Mouse (Mus musculus) kidney, adult 18-20 months (tissue): ENCODE results near the gene 9930104L06Rik.

Source experiments
- DNase-seq: peaks from one replicate; pipeline ENCODE4 v3.0.0; 2021

Gene 9930104L06Rik

DNA sequence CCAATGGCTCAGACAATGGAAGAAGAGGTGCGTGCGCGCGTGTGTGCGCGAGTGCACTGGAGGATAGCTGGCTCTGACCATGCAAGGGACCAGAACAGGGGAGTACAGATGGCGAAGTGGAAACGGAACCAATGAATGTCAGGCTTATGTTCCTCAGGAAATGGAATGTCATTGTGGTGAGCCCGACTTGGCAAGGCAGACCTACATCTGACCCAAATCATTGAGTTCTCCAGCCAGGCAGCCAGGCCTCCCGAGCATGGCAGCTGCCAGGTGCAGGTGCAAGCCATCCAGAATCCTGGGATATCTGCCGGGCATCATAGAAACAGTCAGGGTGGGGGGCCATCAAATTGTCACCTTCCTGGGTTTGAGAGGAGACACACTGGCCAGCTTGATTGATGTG, 24.1 kb downstream of the 9930104L06Rik start:
- no peak for DNase-seq

DNA sequence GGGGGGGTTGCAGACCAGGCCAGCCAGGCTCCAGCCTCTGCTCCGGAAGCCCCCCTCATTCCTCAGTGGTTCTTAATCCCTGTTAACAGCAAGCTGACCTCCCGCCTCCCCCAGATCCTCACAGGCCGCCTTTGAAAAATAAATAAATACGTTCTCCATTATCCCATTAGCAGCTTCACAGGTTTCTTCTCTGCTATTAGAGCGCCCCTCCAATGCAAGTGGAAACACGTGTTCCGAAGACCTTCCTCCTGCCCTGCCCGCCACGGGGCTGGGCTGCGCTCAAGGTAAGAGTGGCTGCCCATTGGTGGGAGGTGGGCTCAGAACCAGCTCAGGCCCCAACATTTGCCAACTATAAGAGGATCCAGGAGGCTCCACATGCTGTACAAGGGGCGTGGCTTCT, 25.7 kb downstream of the 9930104L06Rik start:
- no peak for DNase-seq

DNA sequence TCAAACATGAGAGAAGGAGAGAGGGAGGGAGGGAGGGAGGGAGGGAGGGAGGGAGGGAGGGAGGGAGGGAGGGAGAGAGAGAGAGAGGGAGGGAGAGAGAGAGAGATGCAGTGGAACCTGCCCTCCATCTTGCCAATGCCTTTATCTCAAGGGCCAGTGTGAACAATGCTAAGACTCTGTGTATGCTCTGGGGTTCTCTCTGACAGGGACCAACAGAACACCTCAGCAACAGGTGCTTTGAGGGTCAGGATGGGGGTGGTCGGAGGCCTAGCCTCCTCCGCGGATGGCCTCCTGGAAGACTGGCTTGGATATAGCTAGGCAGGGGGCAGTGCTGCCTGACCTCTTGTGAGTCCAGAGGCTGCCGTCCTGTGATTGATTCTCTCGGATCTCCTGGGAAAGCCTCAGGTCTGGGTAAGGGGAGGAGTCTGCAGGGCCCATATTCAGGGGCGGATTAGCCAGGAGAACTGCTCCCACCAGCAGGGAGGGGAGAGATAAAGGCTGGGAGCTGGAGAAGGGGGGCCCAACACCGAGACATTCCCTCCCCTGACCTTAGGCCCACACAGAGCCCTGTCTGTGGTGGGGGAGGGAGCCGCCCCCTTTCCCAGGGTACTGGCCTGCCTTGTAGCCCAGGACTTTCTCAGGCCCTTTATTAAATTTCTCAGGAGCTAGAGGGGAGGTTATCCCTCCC, 28.2 kb downstream of the 9930104L06Rik start:
- DNase-seq: no peak

DNA sequence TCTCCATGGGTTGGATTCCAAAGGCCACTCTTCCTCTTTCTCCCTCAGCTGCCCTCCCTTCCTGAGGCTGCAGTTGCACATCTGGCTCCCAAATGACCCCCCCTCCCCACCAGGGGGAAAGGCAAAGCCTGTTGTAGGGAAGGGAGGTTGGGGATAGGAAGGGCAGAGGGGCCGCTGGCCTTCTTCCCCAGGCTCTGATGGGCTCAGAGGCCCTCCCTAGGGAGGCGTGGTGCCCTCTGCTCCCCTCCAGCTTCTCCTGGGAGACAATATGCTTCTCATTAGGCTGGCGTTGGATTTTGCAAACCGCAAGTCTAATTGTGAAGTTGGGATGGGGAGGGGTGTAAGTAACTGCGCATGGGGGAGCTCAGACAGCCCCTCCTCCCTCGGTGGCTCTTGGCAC, 31.9 kb downstream of the 9930104L06Rik start:
- no peak for DNase-seq

DNA sequence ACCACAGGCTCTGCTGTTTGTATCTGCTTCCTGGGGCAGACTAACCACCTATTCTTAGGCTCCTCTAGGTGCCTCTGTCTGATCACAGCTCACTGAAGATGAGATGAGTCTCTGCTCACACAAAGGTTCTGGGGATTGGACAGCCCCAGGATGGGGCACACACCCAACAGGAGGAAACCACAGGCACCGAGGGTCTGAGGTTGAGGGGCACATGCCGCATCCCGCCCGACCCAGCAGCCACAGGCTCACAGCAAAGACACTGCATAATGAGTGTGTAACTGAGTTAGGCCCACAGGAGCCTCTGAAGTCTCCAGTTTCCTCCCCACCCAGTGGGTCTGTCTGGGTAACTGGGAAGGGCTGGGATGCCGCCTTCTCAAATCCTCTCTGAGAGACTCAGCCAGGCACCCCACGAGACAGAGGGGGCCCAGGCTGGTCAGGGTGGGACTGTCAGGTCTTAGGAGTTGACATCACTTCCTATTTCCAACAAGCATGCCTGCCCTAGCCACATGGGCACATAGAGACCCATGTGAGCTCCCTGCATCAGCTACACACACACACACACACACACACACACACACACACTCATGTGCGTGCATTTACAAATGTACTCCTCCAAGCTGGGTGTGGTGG, 32.5 kb downstream of the 9930104L06Rik start:
- DNase-seq: no peak

DNA sequence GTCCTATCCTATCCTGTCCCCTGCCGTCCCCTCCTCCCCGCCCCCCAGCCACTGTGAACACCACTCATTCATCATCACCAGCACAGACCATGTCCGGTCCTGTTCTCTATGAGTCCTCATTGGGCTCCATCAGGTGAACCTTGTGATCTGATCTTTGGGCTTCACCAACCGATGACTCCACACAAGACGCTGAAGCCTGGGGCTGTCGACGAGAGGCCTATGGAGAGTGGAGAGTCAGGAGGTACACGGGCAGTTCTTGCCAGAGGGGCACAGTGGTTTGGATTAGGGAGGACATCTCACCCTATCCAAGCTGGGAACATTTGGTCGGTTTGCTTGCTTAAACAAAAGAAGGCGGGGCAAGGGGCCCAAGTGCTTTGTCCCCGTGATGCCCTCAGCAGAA, 33.3 kb downstream of the 9930104L06Rik start:
- DNase-seq: no peak

DNA sequence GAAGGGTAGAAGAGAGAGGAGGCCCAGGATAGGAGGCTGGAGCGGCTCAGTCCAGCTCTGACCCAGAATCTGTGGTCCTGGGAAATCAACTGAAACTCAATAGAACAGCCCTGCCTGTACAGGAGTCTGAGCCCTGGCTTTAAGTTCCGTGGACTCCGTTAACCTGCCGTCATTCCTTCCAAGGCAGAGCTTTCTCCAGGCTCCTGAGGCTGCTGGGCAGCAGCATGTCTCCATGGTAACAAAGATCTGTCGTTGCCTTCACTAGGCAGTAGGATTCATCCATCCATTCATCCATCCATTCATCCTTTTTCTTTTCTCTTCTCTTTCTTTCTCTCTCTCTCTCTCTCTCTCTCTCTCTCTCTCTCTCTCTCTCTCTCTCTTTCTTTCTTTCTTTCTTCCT, 33.8 kb downstream of the 9930104L06Rik start:
- no peak for DNase-seq

DNA sequence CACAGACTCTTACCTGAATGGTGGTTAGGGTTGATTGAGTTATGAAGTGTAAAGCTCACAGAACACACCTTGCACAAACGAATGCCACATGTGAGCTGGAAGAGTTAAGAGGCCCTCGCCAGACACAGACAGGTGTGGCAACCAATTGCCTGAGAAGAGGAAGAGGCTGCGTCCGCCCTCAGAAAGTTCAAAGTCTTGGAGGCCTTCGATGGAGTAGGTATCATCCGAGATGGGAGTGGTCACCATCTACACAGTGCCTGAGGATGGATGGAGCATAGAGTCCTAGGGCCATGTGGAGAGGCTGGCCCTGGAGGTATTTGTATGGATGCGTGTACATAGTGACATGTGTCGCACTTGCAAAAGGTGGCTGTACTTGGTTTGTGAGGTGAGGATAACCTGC, 34.2 kb downstream of the 9930104L06Rik start:
- DNase-seq: no peak

DNA sequence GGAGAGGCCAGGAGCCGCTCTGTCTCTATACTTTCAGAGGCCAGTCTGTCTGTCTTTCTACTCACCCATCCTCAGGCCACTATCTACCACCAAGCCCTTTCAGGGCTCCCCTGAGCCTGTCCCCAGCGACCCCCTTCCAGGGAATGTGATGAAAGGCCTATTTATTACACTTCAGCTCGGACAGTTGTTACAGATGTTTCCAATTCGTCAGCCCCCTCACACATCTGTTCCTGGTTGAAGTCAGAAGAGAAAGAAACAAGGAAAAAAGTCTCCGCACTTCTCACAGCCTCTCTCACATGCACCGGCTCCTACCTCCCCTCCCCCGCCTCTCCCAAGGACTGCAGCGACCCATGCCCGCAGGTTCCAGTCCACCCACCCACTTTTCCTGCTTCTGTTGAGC, 35.5 kb downstream of the 9930104L06Rik start:
- DNase-seq: no peak

DNA sequence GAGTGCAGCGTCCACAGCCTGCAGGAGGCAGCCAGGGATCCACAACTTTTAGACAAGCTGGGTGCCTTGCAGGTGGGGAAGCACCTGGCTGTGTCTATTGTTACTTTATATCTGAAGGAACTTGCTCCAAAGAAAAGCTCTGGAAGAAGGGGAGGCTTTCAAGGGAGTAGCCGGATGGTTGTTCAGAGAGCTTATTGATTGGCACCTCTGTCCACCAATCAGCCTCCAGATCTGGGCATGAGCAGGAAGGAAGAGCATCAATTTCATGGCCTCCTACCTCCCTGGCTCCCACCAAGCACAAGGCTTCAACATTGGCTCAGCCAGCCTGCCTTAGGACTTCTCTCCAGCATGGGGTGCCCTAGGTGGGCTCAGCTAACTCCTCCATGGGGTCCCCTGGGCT, 36.4 kb downstream of the 9930104L06Rik start:
- no peak for DNase-seq

DNA sequence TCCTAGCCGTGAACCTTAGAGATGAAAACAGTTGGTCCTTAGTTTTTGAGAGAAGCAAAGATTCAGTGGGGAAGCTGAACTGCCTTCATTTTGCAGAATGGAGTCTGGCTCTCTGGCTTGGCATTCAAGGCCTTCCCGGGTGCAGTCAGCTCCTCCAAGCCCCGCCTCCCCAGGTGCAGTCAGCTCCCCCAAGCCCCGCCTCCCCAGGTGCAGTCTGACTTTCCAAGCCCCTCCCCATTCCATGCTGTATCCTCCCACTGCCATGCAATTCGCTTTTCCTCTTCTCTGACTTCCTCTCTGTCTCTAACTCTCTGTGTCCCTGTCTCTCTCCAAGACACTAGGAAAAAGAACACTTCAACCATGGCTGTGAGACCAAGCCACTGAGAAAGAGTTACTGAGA, 41.4 kb downstream of the 9930104L06Rik start:
- DNase-seq: peak; percentile 24

DNA sequence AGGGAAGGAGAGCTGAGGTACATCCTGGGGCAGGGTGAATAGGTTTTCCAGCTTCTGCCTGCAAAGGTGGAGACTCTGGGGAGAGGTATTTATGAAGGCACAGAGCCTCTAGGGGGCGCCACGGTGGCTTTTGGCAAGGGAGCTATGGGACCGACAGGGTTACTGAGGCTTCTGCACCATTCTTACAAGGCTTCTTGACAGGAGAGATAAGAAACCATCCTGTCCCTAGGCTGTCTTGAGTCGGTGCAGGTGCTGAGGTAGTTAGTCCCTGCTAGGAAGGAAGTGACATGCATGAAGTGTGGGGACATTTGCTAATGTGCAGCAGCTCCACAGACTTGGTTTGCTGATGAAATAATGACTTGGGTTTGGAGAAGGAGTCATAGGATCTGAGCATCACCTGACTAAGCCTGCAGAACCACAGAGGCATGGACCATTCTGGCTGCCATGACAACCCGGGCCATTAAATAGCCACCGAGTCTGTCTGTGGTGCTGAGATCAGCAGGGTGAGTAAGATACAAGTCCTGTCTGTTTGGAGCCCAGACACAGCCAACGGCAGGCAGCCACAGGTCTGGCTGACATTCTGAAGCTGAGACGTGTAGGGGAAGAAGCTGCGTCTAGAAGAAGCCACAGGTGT, 47.2 kb downstream of the 9930104L06Rik start:
- no peak for DNase-seq

DNA sequence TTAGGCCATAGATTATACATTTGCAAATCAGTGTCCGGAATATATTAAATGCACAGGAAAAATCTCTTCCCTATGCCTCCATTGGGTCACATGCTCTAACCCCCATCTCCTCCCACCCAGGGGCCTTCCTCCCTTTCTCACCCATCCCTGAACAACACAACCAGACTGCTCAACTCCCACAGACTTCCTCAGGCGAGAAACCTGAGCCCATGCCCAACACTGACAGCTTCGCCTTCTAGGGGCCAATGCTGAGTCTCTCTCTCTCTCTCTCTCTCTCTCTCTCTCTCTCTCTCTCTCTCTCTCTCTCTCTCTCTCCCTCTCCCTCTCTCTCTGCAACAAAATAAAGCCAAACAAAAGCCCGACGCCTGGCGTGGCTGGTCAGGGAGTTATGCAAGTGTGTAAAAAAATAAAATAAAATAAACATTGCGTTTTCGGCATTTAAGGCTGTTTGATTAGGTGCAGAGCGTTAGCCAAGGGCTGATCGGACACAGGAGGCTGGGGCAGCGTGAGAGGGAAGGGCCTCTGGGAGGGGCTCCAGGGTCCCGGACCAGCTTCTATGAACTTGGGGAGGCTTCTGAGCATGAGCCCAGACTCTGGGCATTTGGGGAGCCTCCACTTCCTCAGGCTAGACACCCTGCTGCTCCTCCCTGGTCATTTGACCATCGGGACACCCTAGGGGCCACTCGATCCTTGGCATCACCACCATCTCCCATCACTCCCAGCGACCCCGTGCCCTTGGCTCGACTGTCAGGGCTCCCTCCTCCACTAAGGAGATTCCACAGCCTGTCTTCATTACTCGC, 48.2 kb downstream of the 9930104L06Rik start:
- no peak for DNase-seq

DNA sequence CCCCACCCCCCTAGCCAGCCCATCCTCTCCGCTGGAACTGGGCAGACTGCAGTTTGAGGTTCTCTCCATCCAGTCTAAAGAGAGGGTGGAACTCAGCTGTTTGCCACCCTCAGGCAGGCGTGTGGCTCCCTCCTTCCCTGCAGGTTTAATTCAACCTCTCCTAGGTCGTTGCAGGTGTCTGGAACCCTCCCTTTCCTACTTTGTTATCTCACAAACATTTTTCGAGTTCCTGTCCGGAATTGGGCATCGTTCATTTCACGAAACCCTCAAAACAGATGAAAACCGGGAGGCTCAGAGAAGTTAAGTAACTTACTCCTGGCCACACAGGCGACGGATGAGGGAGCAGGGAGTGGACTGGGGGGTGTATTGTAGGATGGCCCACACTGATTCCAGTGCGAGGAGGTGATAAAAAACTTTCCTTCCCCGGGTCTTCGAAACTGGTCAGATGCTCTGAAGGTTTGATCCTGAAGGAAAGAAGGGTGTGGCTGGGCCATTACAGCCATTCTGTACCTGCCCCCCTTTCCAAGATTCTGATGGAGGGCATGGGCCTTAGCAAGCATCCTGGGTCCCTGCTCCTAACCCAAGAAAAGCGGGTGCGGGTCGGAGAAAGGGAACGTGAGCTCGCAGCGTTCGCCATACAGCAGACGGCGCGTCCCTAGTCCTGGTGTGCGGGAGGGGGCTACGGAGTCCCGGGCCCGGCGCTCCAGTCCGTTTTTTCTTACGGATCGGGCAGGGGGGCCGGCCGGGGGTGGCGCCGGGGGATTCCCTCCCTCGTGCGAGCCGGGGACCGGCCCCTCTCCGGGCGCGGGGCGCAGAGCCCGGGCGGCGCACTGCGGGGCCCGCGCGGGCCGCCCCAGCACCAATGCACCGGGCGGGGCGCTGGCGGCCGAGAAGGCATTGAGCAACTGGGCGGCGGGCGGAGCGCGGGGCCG, 49.1 kb downstream of the 9930104L06Rik start, which contains the start of gene Rspo1:
Gene Rspo1, plus strand, starts transcription at position 760 of the 932 bp plus-strand sequence.
- DNase-seq: no peak

DNA sequence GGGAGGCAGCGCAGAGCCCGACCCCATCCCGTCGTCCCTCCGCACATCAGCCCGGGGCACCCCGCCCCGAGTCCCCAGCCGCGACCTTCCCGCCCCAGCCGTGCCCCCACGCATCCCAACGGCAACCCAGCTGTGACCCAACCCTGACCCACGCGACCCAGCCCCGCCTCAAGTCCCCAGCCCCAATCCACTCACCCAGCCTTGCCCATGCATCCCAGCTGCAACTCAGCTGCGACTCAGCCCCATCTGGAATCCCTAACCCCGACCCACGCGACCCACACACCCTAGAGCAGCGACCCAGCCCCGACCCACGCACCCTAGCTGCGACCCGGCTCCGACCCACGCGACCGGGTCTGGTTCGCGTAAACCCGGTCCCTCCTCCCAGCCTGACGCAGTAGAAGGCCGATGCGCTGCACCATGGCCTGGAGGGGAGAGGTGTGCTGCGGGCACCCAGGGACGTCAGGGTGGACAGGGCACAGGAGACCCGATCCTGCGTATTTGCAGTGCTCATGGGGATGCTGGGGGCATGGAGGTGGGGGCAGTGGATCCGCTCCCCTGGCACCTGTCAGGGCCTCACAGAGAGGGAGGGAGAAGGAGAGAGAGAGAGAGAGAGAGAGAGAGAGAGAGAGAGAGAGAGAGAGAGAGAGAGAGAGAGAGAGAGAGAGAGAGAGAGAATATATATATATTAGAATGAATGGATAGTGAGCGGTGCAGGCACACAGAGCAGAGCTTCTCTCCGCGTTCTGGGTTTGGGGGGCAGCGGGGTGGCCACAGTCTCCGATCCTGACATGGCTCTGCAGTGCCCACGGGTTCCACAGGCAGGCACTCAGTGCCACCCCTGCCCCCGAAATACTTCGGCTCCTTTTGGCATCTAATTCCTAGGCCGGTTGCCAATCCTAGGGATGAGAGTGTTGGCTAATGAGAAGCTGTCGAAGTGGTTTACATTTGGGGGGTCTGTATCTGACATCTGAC, 50.2 kb downstream of the 9930104L06Rik start:
- no peak for DNase-seq

DNA sequence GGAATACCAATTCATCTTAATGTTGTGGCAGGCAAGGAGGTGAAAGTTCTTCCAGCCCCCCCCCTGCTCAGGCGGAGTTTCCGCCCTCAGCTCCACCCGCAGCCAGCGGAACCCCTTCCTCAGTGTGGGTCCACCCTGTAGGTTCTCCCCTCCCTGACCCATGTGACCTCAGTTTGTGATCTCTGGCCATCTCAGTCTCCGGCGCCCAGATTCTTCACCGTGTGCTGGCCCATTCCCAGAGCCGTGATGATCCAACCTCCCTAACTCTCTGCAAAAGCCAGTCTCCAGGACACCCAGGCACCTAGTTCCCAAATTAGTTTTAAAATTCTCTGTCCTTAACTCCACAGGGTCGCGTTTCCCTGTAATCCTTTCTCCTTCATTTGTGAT, 50.9 kb downstream of the 9930104L06Rik start:
- no peak for DNase-seq

DNA sequence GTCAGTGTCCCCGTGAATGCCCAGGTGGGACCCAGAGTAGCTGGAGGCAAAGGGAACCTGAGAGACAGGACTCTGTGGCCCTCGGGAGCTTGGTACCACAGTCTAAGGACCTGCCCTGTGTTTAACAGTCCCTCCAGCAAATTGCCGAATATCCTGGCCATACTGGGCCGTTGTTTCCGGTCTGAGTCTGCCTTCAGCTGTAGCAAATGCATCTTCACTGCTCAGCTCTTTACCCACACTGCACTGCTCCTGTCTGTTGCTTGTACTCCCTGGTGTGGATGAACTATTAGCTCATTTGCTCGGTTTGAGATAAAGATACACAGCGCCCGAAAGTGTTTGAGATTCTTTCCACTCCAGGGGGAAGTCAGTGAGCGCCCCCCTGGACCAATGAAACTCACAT, 51.5 kb downstream of the 9930104L06Rik start:
- DNase-seq: no peak

DNA sequence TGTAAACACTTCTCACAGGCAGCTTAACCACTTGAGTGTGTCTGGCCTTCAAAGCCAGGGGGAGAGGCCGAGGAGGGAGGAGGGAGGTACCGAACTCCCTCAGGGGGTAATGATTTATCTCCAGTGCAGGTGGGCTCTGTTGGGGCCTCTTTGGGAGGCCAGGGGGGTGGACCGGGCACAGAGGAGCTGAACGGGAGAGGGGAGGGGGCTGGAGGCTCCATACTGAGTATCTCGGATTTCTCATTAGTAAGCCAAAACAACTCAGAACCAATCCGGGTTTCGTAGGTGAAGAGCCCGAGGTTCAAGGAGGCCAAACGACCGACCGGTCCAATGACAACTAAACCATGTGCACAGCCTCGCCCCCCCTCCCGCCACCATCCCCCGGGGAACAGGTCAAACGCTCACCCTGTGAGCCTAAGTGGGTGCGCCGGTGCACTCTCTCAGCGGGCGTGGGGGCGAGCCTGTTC, 53.0 kb downstream of the 9930104L06Rik start:
- DNase-seq: no peak

DNA sequence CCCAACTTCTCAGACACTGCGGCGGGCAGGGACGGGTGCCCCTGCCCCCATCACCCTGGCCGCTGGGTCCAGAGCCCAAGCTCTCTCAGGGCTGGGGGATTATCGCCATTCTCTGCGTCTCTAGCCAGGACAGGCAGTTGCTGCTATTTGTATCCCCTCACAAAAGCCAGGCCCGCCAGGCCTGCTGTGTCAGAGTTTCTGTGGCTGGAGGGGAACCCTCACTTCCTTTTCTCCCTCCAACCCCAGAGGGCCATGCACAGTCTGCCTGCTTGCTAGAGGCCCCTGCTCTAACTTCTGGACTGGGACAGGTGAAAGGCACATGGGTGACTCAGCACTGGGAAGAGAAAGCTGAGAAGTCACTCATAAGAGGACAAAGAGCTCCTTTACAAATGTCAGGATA, 53.5 kb downstream of the 9930104L06Rik start:
- no peak for DNase-seq
